Mouse (Mus musculus) hindbrain, embryonic 13.5 days (tissue): ENCODE measurements around the gene Cad. TPM values are rescaled to one million over a fixed set of nuclear protein-coding genes. Genes with fewer than 3 reads are reported as not detected.

Experiments
- polyA plus RNA-seq: library from polyadenylated mRNA; unstranded; fragments of >200 nt; fragmentation: Nextera tagmentation; extraction: Ambion mirVana; gene quantifications from 2 replicates; pipeline ENCODE4 v1.2.1, GENCODE M21; 2015

Cad gene
- polyA plus RNA-seq, 1 experiment from 2014 or later = 13.7 TPM

Other genes starting within 250 kb of the Cad start
- gene Mapre3, start 240.1 kb upstream of the Cad start, polyA plus RNA-seq = 108 and 115 TPM in 2 replicates
- gene Tmem214, start 186.8 kb upstream of the Cad start, polyA plus RNA-seq = 59.5 and 61.9 TPM in 2 replicates
- 23.6 and 24.8 TPM in 2 replicates for gene Agbl5, start 166.1 kb upstream of the Cad start, polyA plus RNA-seq
- 272 and 289 TPM in 2 replicates for gene Ost4, start 147.0 kb upstream of the Cad start, polyA plus RNA-seq
- gene Emilin1, start 141.4 kb upstream of the Cad start, polyA plus RNA-seq = 23.6 and 30.2 TPM in 2 replicates
- 8.7 and 9.1 TPM in 2 replicates for gene Khk, start 133.3 kb upstream of the Cad start, polyA plus RNA-seq
- gene Cgref1, start 109.2 kb upstream of the Cad start, polyA plus RNA-seq = 30.3 and 34.1 TPM in 2 replicates
- gene Preb, start 94.4 kb upstream of the Cad start, polyA plus RNA-seq = 110 and 112 TPM in 2 replicates
- 0.04 TPM in 1 of 2 replicates, not detected in the other for gene Tcf23, start 86.1 kb upstream of the Cad start, polyA plus RNA-seq
- 165 and 184 TPM in 2 replicates for gene Atraid, start 6.5 kb upstream of the Cad start, polyA plus RNA-seq
- 18.1 and 20.3 TPM in 2 replicates for gene Slc5a6, start 5.9 kb upstream of the Cad start, polyA plus RNA-seq
- not detected in 2 replicates for gene Dnajc5g, start 51.5 kb downstream of the Cad start, polyA plus RNA-seq
- gene Slc30a3, start 53.5 kb downstream of the Cad start, polyA plus RNA-seq = 30.5 and 35.0 TPM in 2 replicates
- 0.16 TPM in 1 of 2 replicates, not detected in the other for gene Trim54, start 61.9 kb downstream of the Cad start, polyA plus RNA-seq
- not detected in 2 replicates for gene Ucn, start 84.0 kb downstream of the Cad start, polyA plus RNA-seq
- gene Mpv17, start 99.5 kb downstream of the Cad start, polyA plus RNA-seq = 54.2 and 58.2 TPM in 2 replicates
- 0.78 and 1.8 TPM in 2 replicates for gene Gm29609, start 125.1 kb downstream of the Cad start, polyA plus RNA-seq
- gene Gtf3c2, start 125.4 kb downstream of the Cad start, polyA plus RNA-seq = 67.5 and 72.2 TPM in 2 replicates
- 126 TPM in 2 replicates for gene Snx17, start 138.4 kb downstream of the Cad start, polyA plus RNA-seq
- 77.0 and 77.9 TPM in 2 replicates for gene Eif2b4, start 138.7 kb downstream of the Cad start, polyA plus RNA-seq
- gene Zfp513, start 147.5 kb downstream of the Cad start, polyA plus RNA-seq = 13.8 and 15.7 TPM in 2 replicates
- gene Ppm1g, start 165.9 kb downstream of the Cad start, polyA plus RNA-seq = 168 and 173 TPM in 2 replicates
- gene Nrbp1, start 186.1 kb downstream of the Cad start, polyA plus RNA-seq = 150 and 161 TPM in 2 replicates
- gene Gm9970, start 186.5 kb downstream of the Cad start, polyA plus RNA-seq = 0.65 TPM in 1 of 2 replicates, not detected in the other
- gene Krtcap3, start 196.9 kb downstream of the Cad start, polyA plus RNA-seq = 2.7 and 3.2 TPM in 2 replicates
- 33.3 and 34.6 TPM in 2 replicates for gene Ift172, start 236.3 kb downstream of the Cad start, polyA plus RNA-seq
- 67.4 and 79.7 TPM in 2 replicates for gene Fndc4, start 241.3 kb downstream of the Cad start, polyA plus RNA-seq
- gene Gckr, start 242.7 kb downstream of the Cad start, polyA plus RNA-seq = 0.17 and 0.48 TPM in 2 replicates